Mouse (Mus musculus): ENCODE measurements around the gene Tbc1d2b.

The Tbc1d2b gene

DNA sequence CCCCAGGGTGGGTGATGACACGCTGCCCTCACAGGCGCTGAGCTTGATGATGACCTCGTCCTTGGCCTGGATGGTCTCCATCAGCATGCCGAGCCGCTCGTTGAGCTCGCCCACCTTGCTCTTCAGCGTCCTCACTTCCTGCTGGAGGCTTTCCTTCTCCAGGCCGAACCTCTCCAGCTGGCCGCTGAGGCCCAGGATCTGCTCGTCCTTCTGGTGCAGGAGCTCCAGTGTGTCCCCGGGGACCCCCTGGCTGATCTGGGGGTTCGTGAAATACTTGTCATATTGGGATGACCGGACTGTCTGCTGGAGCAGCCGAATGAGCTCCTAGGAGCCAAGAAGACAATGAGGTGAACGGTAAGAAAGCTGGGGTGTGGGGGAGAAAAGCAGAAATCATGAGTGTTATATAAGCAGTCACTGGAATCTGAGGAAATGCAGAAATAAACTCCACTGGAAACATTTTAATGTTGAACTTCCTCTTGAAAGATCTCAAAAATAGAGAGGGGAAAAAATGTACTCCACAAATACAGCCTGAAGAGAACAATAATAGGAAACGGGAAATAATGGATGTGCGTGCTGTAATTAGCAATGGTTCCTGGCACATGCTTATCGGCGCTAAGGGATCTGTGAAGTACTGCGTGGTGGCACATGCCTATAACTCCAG is 44.4 kb downstream of the Tbc1d2b start:
- in situ Hi-C loops (cut with MboI; ENCODE audit: low pct_unique_long_range_greater_than_20kb in 1 of 2, low sequenced_read_pairs in 2 of 2, unreplicated experiment in 1 of 2): no loop called here

DNA sequence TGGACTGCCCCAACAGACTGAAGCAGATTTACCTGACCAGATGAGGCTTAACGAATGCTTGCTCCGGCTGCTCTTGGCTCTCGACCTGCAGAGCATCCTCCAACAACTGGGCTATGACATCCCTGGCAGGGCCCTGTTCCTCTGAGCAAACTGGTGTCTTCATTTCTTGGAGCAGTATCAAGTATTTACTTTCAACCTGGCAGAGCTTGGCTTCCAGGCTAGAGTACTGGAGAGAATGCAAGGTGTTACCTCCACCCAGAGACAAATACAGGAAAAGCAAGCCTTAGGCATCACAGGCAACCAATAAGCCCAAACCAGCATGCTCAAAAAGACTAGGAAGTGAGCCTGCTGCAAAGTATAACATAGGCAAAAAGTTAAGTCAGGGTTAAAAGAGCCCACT is 48.3 kb downstream of the Tbc1d2b start:
- in situ Hi-C loops (cut with MboI; ENCODE audit: low pct_unique_long_range_greater_than_20kb in 1 of 2, low sequenced_read_pairs in 2 of 2, unreplicated experiment in 1 of 2): no loop called here

DNA sequence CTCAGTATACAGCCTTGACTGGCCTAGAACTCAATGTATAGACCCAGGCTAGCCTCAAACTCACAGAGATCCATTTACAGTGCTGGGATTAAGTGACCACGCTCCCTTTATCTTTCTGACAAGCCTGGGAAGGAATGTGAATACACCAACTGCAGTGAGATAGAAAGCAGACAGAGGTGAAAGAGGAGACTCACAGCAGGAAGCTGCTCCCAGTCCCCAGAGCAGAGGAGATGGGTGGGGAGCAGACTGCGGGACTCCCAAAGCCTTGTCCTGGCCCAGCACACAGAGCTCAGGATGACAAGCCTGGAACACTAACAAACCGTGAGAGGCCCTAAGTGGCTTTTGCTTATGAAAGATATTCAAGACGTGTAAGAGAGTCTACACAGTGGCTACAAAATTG is 53.1 kb downstream of the Tbc1d2b start:
- in situ Hi-C loops (cut with MboI; ENCODE audit: low pct_unique_long_range_greater_than_20kb in 1 of 2, low sequenced_read_pairs in 2 of 2, unreplicated experiment in 1 of 2): no loop called here

DNA sequence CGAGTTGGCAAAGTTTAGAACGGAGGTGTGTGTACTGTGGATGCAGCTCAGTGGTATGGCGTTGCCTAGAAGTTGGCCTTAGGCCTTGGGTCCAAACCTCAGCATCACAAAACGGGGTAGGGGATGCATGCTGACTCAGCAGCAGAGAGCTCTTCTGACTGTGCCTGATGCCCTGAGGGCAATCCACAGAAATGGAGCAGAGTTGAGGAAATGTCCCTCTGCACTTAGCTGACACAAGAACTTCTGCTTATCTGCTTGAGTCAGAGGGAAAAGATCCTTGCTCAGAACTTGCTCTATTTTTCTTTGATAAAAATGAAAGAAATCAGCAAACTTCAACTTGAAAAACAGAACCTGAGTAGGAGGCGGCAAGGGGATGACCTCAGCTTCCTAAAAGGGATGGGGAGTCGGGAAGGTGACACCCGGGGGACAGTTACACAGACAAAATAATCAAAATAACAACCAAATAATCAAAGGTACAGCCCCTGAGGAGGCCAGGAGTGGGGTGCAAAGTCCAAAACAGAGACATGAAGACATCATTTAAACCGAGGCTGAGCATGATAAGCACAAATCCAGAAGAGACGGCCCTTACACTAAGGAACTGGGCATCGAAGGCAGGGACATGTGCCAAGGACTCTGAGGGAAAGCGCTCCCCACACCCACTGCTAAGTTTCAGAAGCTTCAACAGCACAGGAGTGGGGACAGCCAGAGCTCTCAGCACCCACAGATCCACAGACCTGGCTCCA is 54.2 kb downstream of the Tbc1d2b start:
- in situ Hi-C loops (cut with MboI; ENCODE audit: low pct_unique_long_range_greater_than_20kb in 1 of 2, low sequenced_read_pairs in 2 of 2, unreplicated experiment in 1 of 2): no loop called here

DNA sequence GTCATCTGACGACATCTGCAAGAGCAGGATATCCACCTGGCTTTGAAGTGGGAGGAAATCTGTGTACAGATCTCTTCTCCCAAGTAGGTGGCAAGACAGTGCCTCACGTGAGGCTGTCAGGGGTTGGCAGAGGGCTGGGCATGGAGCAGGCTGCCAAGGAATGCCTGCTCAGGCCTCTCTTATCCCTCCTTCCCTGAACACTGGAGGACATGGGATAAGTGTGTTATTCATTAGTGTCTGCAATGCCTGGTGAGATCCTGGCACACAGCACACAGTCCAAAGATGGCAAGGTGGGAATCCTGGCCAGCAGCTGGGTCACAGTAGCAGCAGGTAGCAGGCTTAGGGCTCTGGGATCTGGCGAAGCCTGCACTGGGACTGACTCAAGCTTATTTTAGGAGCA is 57.5 kb downstream of the Tbc1d2b start:
- in situ Hi-C loops (cut with MboI; ENCODE audit: low pct_unique_long_range_greater_than_20kb in 1 of 2, low sequenced_read_pairs in 2 of 2, unreplicated experiment in 1 of 2): no loop called here

DNA sequence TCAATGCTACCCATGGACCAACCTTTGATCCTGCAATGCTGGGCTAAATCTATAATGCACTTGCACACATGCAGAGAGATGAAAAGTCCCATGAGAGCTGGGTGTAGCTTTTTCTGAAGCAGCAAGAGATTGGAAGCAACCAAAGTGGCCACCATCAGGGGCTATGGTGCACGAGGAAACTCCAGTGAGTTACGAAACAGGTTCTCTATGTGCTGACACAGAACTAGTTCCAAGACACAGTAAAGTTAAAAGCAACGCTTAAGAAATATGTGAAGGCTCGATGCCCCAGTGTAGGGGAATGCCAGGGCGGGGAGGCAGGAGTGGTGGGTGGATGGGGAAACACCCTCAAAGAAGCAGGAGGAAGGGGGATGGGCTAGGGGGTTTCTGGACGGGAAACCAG is 61.9 kb downstream of the Tbc1d2b start:
- in situ Hi-C loops (cut with MboI; ENCODE audit: low pct_unique_long_range_greater_than_20kb in 1 of 2, low sequenced_read_pairs in 2 of 2, unreplicated experiment in 1 of 2): loop anchor here (10.0 kb wide), 1 partner anchor 236 kb away; no protein-coding TSS in a partner anchor

DNA sequence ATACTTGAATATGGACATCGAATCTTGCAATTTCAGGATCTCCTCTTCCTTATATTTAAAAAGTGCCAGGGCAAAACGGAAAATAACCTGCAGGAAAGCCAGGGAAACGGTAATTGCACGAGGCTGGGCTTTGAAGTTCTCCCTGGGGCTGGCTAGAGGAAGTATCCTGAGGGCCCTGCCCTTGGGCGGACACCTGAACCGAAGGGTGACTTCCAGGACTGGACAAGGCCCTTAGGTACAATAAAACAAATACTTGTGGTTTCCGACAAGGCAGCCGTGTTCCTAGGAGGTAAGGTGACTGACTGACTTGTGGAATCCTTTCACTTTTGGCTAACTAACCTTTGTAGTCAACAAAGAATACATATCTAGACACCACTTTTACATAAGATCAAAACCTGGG is 62.8 kb downstream of the Tbc1d2b start:
- in situ Hi-C loops (cut with MboI; ENCODE audit: low pct_unique_long_range_greater_than_20kb in 1 of 2, low sequenced_read_pairs in 2 of 2, unreplicated experiment in 1 of 2): loop anchor here (10.0 kb wide), 1 partner anchor 237 kb away; no protein-coding TSS in a partner anchor

DNA sequence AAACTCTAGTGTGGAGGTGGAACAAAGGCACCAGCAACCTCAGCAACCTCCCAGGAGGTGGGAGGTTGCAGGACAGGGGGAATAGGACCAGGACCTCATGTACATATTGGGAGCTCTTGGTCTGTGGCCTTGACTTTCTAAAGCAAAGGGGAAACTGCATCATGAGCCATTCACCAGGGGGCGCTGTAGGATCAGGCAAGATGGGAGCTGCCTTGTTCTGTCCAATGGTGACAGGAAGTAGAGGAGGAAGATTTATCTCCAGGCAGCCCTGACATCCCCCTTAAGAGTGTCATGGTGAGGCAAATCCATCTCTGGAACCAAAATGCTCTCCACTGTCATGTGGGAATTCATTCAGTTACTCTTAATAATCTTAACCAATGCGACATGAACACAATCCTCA is 64.1 kb downstream of the Tbc1d2b start:
- in situ Hi-C loops (cut with MboI; ENCODE audit: low pct_unique_long_range_greater_than_20kb in 1 of 2, low sequenced_read_pairs in 2 of 2, unreplicated experiment in 1 of 2): loop anchor here (10.0 kb wide), 1 partner anchor 238 kb away; no protein-coding TSS in a partner anchor

DNA sequence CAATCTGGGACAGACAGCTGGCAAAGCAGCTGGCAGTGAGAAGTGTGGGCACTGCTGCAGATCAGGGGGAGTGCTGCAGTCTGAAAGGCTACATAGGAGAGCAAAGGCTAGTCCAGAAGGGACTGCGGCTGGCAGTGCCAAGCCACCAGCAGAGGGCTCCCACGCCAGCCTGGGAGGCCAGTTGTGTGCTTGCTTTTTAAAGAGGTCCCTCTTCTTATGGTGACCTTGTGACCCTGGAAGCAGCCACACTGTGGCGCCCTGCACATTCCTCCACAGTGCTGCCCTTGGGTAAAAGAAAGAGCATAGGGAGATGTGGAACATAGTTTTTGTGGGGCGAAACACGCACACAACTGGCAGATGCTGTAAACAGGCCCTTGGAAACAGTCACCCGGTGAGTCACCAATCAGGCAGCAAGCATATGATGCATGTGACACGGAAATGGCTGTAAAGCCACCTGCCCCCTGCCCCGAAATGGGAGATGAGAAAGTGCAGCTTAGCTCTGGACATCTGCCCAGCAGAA is 66.1 kb downstream of the Tbc1d2b start:
- in situ Hi-C loops (cut with MboI; ENCODE audit: low pct_unique_long_range_greater_than_20kb in 1 of 2, low sequenced_read_pairs in 2 of 2, unreplicated experiment in 1 of 2): loop anchor here (10.0 kb wide), 1 partner anchor 240 kb away; no protein-coding TSS in a partner anchor

DNA sequence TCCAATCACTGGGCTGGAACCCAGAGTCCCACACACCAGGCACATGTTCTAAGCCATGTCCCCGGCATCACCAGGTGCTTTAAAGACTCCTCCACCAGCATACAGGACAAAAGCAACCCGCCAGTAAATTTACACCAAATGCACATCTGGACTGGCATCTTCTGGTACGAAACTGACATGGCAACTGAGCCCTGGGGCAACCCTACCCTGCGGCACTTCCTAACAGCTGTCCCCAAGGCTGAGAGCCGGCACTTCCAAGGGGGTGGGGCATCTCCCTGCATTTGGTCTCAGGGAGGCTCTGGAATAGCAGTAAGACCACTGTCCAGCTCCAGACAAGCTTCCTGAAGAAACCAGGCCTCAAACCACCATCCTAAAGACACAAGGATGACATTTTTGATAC is 67.4 kb downstream of the Tbc1d2b start:
- in situ Hi-C loops (cut with MboI; ENCODE audit: low pct_unique_long_range_greater_than_20kb in 1 of 2, low sequenced_read_pairs in 2 of 2, unreplicated experiment in 1 of 2): loop anchor here (10.0 kb wide), 1 partner anchor 242 kb away; no protein-coding TSS in a partner anchor

DNA sequence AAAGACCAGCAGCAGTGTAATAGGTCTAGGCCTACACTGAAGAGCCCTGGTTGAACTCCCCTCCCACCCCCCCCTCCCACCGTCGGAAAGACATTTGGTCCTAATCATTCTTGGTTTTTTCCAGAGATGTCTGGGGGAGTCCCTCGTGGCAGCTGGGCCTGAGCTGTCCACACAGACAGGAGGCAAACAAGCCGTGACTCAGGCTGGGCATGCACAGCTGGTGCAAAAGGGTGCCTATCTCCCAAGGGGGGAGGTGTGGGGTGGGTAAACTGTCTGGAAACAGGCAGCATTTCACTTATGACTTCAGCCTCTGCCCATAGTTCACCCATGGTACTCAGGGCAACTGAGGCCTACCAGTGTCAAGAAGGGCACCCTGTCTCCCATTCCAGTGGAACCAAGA is 69.1 kb downstream of the Tbc1d2b start:
- in situ Hi-C loops (cut with MboI; ENCODE audit: low pct_unique_long_range_greater_than_20kb in 1 of 2, low sequenced_read_pairs in 2 of 2, unreplicated experiment in 1 of 2): loop anchor here (10.0 kb wide), 1 partner anchor 243 kb away; no protein-coding TSS in a partner anchor

DNA sequence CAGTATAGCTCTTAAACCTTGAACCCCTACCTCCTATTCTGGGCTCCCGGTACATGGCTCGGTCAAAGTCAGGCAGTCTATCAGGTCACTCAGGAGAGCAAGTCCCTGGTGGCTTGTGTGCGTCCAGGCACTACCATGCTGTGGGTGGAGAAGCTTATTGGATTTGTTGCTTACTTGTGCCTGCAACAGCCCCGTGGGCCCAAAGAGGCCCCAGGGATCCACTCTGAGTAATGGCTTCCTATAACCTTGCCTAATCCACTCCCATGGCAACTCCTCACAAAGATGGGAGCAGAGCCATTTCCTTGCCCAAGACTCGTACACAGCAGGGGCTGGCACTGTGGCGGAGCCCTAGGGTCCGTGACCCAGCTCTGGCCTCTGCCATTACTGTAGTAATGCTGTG is 69.5 kb downstream of the Tbc1d2b start:
- in situ Hi-C loops (cut with MboI; ENCODE audit: low pct_unique_long_range_greater_than_20kb in 1 of 2, low sequenced_read_pairs in 2 of 2, unreplicated experiment in 1 of 2): loop anchor here (10.0 kb wide), 1 partner anchor 244 kb away; no protein-coding TSS in a partner anchor

DNA sequence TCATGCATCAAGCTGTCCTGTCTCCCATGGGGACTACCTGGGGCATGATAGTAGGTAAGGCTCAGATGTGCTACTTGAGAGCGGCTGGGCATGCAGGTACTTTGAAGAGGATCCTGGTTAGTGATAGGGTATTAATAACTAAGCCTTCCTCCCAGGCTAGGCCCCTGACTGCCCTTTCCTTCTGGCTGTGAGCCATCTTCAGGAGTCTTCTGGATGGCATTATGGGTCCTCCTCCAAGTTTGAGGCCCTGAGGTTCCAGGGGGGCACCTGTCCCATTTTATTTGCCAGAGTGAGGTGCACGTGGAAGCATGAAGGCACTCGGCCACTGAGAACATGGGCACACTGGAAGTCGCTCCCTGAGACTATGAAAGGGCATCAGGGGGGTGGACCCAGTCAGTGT is 70.1 kb downstream of the Tbc1d2b start:
- in situ Hi-C loops (cut with MboI; ENCODE audit: low pct_unique_long_range_greater_than_20kb in 1 of 2, low sequenced_read_pairs in 2 of 2, unreplicated experiment in 1 of 2): loop anchor here (10.0 kb wide), 1 partner anchor 244 kb away; no protein-coding TSS in a partner anchor

DNA sequence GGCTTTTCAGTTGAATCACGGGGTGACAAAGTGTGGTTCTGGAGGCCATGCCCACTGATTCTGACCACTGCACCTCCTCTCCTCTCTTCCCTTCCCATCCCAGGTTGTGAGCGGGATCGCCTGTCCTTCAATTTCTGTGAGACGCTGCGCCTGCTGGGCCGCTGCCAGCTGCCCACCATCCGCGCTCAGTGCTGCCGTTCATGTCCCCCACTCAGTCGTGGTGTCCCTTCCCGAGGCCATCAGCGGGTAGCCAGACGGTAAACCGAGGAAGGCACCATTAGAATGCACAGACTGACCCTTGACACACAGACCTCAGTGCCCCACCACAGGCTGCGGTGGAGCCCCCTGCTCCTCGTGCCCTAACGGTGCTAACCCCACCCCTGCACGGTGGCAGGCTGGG is 71.0 kb downstream of the Tbc1d2b start:
- in situ Hi-C loops (cut with MboI; ENCODE audit: low pct_unique_long_range_greater_than_20kb in 1 of 2, low sequenced_read_pairs in 2 of 2, unreplicated experiment in 1 of 2): loop anchor here (10.0 kb wide), 1 partner anchor 245 kb away; no protein-coding TSS in a partner anchor

DNA sequence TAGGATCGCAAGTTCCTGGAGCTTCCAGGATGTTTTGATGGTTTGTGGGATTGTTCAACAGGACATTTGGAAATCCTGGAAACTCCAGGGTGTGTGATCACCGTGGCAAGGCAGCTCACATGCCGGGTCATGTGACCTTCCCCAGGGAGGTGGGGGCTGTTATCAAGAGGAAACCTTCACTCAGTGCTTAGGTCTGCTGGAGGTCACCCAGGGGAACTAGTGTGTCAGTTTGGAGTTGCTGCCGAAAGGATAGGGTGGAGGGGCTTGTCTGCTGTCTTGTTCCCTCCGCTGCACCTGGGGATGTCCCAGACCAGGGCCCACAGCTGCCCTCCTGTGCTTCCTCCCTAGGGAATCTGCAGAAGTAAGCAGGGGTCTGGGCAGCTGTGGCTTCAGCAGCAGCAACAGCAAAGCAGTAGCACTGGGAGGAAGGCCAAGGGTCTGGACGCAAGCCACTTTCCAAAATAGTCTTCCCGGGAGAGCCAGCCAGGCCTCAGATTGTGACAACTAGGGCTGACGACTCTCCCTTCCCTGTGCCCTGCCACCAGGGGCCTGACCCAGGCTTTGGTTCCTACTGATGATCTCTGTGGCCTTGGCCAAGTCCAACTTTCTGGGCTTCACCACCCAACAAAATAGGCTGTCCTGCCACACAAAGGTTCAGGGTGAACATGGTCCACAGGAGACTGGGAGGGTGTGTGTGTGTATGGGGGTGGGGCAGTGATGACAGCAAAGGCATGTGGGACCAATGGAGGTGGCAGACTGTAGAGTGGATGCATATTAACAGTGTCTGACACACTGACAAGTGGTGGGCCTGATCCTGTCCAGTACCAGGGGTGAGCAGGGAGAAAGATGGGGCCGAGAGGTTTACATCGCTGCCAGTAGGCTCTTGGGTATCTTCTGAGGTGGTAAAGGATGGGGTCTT is 71.8 kb downstream of the Tbc1d2b start:
- in situ Hi-C loops (cut with MboI; ENCODE audit: low pct_unique_long_range_greater_than_20kb in 1 of 2, low sequenced_read_pairs in 2 of 2, unreplicated experiment in 1 of 2): no loop called here

DNA sequence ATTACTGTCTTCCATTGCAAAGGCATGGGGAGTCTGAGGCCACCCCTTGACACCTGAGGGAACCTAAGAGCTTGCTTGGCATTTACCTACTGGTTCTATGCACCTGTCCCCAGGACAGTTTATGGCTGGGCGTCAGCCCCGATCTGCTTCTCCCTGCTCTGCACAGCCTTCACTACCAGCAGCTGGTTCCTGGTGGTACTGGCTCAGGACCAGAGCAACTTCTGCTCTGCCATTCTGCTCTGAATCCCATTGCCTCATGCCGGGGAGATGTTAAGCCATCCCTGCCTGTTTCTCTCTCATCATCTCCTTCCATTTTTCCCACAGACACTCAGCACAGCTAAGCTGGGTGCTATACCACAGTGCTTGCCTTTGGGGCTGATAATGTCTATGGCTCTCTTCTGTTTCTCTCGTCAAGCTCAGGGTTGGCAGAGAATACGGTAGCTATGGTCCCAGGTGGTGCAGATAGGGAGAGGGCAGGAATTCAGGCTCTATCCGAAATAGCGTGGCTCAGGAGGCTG is 72.7 kb downstream of the Tbc1d2b start:
- in situ Hi-C loops (cut with MboI; ENCODE audit: low pct_unique_long_range_greater_than_20kb in 1 of 2, low sequenced_read_pairs in 2 of 2, unreplicated experiment in 1 of 2): no loop called here

DNA sequence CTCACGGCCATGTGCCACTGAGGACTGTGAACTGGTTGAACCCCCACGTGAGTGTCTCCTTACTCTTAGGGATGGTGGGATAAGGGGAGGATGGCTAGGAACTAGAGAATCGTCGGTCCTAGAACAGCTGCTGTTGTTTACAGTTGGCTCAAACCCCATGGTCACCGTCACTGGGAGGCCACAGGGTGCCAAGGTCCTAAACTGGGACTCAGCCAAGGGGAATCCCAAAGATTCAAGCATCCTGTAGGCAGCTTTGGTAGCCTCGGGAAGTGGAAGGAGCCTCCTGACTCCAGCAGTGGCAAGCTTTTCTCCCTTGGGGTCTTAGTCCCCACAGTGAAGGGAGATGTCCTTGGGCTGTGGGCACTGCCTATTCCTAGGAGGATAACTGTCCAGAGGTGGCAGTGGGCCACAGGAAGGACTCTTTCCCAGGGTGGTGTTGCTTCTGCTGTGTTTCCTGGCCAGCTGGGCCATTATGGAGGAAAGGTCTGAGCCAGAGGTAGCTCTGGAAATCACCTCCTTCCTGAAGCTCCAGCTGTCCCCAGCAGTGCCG is 73.4 kb downstream of the Tbc1d2b start:
- in situ Hi-C loops (cut with MboI; ENCODE audit: low pct_unique_long_range_greater_than_20kb in 1 of 2, low sequenced_read_pairs in 2 of 2, unreplicated experiment in 1 of 2): no loop called here

DNA sequence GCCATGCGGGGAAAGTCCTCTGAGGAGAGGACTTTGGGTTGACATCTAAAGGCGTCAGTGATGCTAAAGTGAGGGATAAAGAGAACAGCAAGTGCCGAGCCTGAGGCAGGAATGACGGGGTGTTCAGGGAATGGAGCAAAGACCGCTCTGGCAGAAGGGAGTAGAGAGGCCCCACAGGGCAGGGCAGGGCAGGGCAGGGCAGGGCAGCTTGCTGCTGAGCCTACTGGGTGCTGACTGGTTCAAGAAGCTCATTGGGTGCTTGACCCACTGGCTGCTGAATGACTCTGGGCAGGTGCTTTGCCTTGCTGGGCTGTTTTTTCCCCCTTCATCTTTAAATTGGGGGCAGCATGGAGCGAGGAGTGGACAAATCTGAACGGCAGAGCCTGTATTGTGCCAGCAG is 74.3 kb downstream of the Tbc1d2b start:
- in situ Hi-C loops (cut with MboI; ENCODE audit: low pct_unique_long_range_greater_than_20kb in 1 of 2, low sequenced_read_pairs in 2 of 2, unreplicated experiment in 1 of 2): no loop called here
